Mouse (Mus musculus) intestine, embryonic 14.5 days (tissue): ENCODE measurements at regions not wholly inside any gene's neighbourhood (a gene's known extent, or its start where the extent isn't known, plus 50 kb on each side); places are given as distances from the start of the nearest gene placed in this dataset.

Source experiments
- ATAC-seq: fragments of 200-750 bp; cut with Nextera tagmentation; replicated peaks from 2 replicates; pipeline ENCODE4 v1.8.0; 2017; ENCODE audit warnings: low read depth, moderate number of reproducible peaks, moderate TSS enrichment, moderate library complexity; ENCODE audit not compliant: low FRiP score, low TSS enrichment
- DNase-seq: peaks from one replicate; pipeline ENCODE4 v3.0.0-alpha.2; 2018; ENCODE audit warnings: low spot score
- H3K27ac ChIP-seq: fragments of 300-500 bp; sonication (generic); 2 replicates; pipeline ENCODE4 v1.5.1; 2014; ENCODE audit warnings: low read depth, mild to moderate bottlenecking, control low read depth
- H3K27me3 ChIP-seq: fragments of 300-500 bp; sonication (generic); replicated peaks from 2 replicates; pipeline ENCODE4 v1.6.1; 2014; ENCODE audit warnings: low read length, control low read depth; ENCODE audit not compliant: control insufficient read depth, insufficient read depth
- H3K36me3 ChIP-seq: fragments of 300-500 bp; sonication (generic); 2 replicates; pipeline ENCODE4 v1.6.1; 2014; ENCODE audit warnings: low read length, control low read depth; ENCODE audit not compliant: control insufficient read depth, insufficient read depth
- H3K4me1 ChIP-seq: fragments of 300-500 bp; sonication (generic); replicated peaks from 2 replicates; pipeline ENCODE4 v1.6.1; 2014; ENCODE audit warnings: low read length, control low read depth, mixed read lengths; ENCODE audit not compliant: control insufficient read depth, insufficient read depth
- H3K4me2 ChIP-seq: fragments of 300-500 bp; sonication (generic); 2 replicates; pipeline ENCODE4 v1.6.1; 2014; ENCODE audit warnings: low read length
- H3K4me3 ChIP-seq: fragments of 300-500 bp; sonication (generic); 2 replicates; pipeline ENCODE4 v1.5.1; 2014; ENCODE audit warnings: low read depth, low read length, control low read depth, mixed read lengths
- H3K9ac ChIP-seq: fragments of 300-500 bp; sonication (generic); 2 replicates; pipeline ENCODE4 v1.6.1; 2014; ENCODE audit warnings: mild to moderate bottlenecking, low read length
- H3K9me3 ChIP-seq: fragments of 300-500 bp; sonication (generic); 2 replicates; pipeline ENCODE4 v1.6.1; 2016; ENCODE audit warnings: low read length, control low read depth; ENCODE audit not compliant: control insufficient read depth
- WGBS: fragments of 180-500 bp; shearing (Covaris S2); extraction: QIAGEN DNeasy Blood & Tissue Kit; methylation state at CpG from one replicate; pipeline ENCODE4 v1.1.7; 2014; 5-methylcytosine and 5-hydroxymethylcytosine counted together

DNA sequence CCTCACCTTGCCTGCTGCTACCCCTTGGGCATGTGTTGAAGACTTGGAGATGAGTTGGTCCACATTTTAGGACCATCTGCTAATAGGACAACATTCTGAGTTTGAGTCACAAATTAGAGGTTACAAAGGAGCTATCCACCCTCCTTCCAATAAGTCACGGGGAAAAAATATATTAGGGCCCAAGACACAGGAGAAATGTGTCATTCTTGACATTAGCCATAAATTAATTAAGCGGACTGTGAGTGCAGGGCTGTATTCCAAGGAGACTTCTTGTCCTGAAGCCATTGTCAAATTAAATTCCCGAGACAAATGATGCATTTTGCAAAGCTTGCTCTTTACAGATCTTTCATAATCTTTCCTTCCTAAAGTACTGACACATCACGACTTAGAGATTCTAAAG lies 79.2 kb downstream of the 1700020N01Rik start:
- H3K9me3 ChIP-seq: no peaks in the 10 kb centered on the region
- 75% methylated on average over 4 of the region's 4 CpGs for WGBS
- H3K27me3 ChIP-seq: no peaks in the 10 kb centered on the region
- ATAC-seq: no peak
- no peak overlapping the region for H3K27ac ChIP-seq
- H3K4me1 ChIP-seq: no peaks in the 10 kb centered on the region
- H3K9ac ChIP-seq: no peak overlapping the region
- DNase-seq: no peak
- H3K4me3 ChIP-seq: no peak overlapping the region
- no peaks in the 10 kb centered on the region for H3K36me3 ChIP-seq
- no peak overlapping the region for H3K4me2 ChIP-seq

DNA sequence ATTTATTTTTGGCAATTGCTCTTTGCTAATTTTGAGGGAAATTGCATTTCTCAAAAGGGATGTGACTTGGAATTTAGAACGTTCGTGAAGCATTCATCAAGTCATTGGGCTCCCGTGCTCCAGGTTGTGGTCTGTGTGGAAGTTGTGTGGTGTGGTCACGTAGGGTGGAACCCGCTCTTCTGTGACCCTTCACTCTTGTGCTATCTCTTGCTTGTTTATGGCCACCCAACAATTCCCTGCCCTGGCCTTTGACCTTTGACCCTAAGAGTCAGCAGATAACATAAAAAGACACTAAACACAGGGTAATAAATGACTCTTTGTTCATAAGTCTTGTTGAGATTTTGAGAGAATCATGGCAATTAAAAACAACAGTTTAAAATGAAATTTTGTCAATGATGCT lies 79.7 kb downstream of the 1700020N01Rik start:
- H3K9ac ChIP-seq: no peak overlapping the region
- H3K4me3 ChIP-seq: no peak overlapping the region
- no peaks in the 10 kb centered on the region for H3K27me3 ChIP-seq
- WGBS: 65% methylated on average over 5 of the region's 5 CpGs
- no peak overlapping the region for H3K27ac ChIP-seq
- ATAC-seq (no peak), DNase-seq (no peak)
- H3K36me3 ChIP-seq: no peaks in the 10 kb centered on the region
- H3K4me2 ChIP-seq: no peak overlapping the region
- H3K9me3 ChIP-seq: no peaks in the 10 kb centered on the region
- H3K4me1 ChIP-seq: no peaks in the 10 kb centered on the region

- H3K4me1 ChIP-seq: no peaks in the 10 kb centered on the region
- ATAC-seq: no peak
- no peak overlapping the region for H3K9ac ChIP-seq
- H3K9me3 ChIP-seq: no peaks in the 10 kb centered on the region
- H3K36me3 ChIP-seq: no peaks in the 10 kb centered on the region
- H3K4me2 ChIP-seq: no peak overlapping the region
- no peaks in the 10 kb centered on the region for H3K27me3 ChIP-seq
- peak; percentile 10 for DNase-seq
- H3K4me3 ChIP-seq: no peak overlapping the region
- H3K27ac ChIP-seq: no peak overlapping the region
- WGBS: 100% methylated on average over 1 of the region's 1 CpGs
Observed at GRCm38 (mm10) chr10:21673831-21674230, 80.9 kb downstream of the 1700020N01Rik start.

DNA sequence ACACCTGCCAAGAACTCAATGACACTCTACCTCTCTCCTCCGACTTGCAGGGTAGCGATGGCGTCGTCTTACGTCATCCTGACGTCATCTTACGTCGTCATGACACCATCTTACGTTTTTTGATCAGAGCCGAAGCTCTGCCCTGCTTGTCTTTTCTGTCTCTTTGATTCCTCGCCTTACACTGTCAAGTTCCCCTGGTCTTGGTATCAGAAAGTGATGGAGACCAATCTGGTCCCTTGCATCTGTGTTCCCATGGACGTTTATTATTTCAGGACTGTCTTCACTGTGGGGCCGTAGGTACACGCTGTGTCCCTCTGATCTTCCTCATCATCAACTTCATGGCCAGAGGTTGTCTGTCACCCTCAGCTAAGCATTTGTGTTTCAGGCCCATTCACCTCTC lies 82.8 kb downstream of the 1700020N01Rik start:
- H3K9ac ChIP-seq: no peak overlapping the region
- H3K27me3 ChIP-seq: no peaks in the 10 kb centered on the region
- WGBS: 93% methylated on average over 14 of the region's 14 CpGs
- DNase-seq: no peak
- H3K4me2 ChIP-seq: no peak overlapping the region
- no peak overlapping the region for H3K4me3 ChIP-seq
- no peak overlapping the region for H3K27ac ChIP-seq
- H3K9me3 ChIP-seq: no peaks in the 10 kb centered on the region
- no peaks in the 10 kb centered on the region for H3K4me1 ChIP-seq
- H3K36me3 ChIP-seq: no peaks in the 10 kb centered on the region
- ATAC-seq: no peak

- no peaks in the 10 kb centered on the region for H3K9me3 ChIP-seq
- no peaks in the 10 kb centered on the region for H3K36me3 ChIP-seq
- DNase-seq (no peak), ATAC-seq (no peak)
- no peak overlapping the region for H3K27ac ChIP-seq
- H3K4me2 ChIP-seq: no peak overlapping the region
- H3K9ac ChIP-seq: no peak overlapping the region
- no peaks in the 10 kb centered on the region for H3K27me3 ChIP-seq
- no peak overlapping the region for H3K4me3 ChIP-seq
- WGBS: 94% methylated on average over 9 of the region's 9 CpGs
- H3K4me1 ChIP-seq: no peaks in the 10 kb centered on the region
Observed at GRCm38 (mm10) chr10:21677911-21678310, 85.0 kb downstream of the 1700020N01Rik start.

DNA sequence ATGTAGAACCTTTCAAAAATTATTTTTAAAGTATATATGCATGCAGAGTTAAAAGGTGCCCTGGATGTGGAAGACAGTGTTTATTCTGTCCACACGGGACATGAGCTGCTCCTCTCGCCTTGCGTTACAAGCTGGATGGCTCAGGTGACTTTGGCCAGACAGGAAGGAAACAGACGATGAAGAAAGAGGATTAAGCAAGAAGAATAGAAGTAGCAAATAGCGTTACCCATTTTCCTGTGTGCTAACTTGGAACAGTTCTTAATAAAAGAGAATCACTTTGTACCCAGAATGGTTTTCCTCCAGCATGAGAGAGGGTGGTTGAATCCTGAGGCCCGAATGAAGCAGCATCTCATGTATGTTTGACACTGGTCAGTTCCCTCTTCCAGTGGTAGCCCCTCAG lies 85.4 kb downstream of the 1700020N01Rik start:
- ATAC-seq: no peak
- Histone ChIP-seq H3K4me1 (no peaks in the 10 kb centered on the region), H3K36me3 (no peaks in the 10 kb centered on the region), H3K9me3 (no peaks in the 10 kb centered on the region), H3K4me3 (no peak overlapping the region), H3K27ac (no peak overlapping the region), H3K9ac (no peak overlapping the region), H3K27me3 (no peaks in the 10 kb centered on the region), H3K4me2 (no peak overlapping the region)
- 84% methylated on average over 6 of the region's 6 CpGs for WGBS
- DNase-seq: no peak

DNA sequence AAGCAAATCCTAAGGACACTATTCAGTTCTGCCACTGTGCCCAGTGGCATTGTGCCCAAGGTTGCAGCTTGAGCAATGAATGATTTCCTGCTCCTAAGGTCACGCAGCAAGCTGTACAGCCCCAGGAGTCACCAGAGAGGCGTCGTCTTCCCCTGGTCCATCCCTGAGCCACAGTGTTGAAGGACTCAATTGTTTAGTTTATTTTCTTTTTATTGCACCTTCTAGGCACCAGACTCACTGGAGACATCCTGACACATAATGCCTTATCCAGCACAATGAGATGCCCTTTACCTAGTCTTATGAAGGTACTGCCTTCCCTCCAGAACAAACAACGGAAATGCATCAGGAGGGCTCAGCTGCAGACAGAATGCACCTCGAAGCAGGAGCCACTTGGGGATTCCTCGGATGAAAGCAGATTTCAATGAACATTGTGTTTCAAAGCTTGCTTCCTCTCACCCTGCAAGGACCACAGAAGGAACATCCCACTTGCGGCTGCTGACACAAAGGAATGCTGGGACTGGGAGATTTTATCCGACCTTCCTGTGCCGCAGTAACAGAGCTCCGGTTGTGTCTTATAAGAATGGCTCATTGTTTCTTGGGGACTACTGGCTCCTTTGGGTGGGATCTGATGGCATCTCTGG lies 86.0 kb downstream of the 1700020N01Rik start:
- ATAC-seq (no peak), DNase-seq (no peak)
- no peaks in the 10 kb centered on the region for H3K4me1 ChIP-seq
- no peak overlapping the region for H3K4me3 ChIP-seq
- H3K4me2 ChIP-seq: no peak overlapping the region
- H3K9ac ChIP-seq: no peak overlapping the region
- H3K9me3 ChIP-seq: no peaks in the 10 kb centered on the region
- WGBS: 55% methylated on average over 10 of the region's 10 CpGs
- no peak overlapping the region for H3K27ac ChIP-seq
- no peaks in the 10 kb centered on the region for H3K27me3 ChIP-seq
- H3K36me3 ChIP-seq: no peaks in the 10 kb centered on the region

DNA sequence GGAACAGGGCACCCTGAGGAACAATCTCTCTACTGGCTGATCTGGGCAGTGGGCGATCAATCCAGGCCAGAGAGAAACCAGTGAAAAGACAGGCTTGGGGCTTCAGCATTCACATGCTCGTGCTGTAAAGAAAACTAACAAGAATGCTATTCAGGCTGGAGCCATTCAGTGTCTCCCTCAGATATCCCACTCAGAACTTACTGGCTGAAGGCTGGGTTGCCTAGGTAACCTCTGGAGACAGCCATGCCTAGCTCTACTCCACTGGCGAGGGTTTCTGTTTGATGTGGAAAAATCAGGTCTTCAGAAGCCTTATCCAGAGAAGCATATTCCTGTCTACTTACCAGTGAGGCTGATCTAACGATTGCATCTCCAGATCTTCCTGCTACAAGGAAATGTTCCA lies 87.8 kb downstream of the 1700020N01Rik start:
- H3K36me3 ChIP-seq: no peaks in the 10 kb centered on the region
- WGBS: 52% methylated on average over 4 of the region's 4 CpGs

DNA sequence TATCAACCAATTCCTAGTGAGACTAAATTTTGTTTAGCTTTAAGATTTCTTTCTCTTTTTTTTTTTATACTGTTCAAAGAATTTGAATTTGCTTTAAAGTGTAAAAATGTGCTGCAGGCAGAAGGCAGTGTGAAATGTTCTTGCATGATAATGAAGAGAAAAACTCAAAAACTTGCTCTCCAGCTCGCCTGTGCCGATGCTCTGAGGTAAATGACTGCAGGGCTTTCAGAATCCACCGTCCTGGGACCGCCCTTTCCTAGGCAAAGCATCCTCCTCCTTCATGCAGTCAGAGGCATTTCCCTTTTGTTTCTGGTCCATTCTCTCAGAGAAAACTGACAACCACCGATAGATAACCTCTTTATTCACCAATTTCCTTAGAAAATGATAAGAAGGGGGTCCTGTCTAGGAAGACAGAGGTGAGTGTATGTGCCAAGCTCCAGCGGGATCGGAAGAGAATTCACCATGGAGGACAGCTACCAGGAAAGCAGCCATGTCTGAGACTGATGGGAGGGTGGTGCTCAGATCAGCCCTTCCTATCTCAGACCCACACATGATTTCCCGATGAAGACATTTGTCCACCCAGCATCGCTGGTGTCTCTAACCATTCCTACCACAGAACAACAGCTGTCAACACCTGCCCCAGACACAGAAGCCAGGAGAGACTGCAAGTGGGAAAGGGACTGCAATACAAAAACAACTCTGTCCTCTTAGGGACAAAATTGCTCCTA lies 91.5 kb downstream of the 1700020N01Rik start:
- DNase-seq (peak; percentile 28), ATAC-seq (no peak)
- no peaks in the 10 kb centered on the region for H3K36me3 ChIP-seq
- H3K4me2 ChIP-seq: no peak overlapping the region
- peaks cover 17% of the 10 kb centered on the region; the same call in 1 of the 2 replicates for H3K4me1 ChIP-seq
- H3K27ac ChIP-seq: no peak overlapping the region
- 66% methylated on average over 9 of the region's 9 CpGs for WGBS
- no peaks in the 10 kb centered on the region for H3K27me3 ChIP-seq
- no peak overlapping the region for H3K9ac ChIP-seq
- no peak overlapping the region for H3K4me3 ChIP-seq
- H3K9me3 ChIP-seq: no peaks in the 10 kb centered on the region

More for the DNA sequence above, 87.8 kb downstream of the 1700020N01Rik start:
- Histone ChIP-seq H3K9ac (no peak overlapping the region), H3K4me3 (no peak overlapping the region), H3K27ac (no peak overlapping the region), H3K9me3 (no peaks in the 10 kb centered on the region), H3K27me3 (no peaks in the 10 kb centered on the region), H3K4me2 (no peak overlapping the region), H3K4me1 (peaks cover 10% of the 10 kb centered on the region; the same call in 1 of the 2 replicates)
- ATAC-seq: no peak
- DNase-seq: no peak
